In the genomic region with DNA sequence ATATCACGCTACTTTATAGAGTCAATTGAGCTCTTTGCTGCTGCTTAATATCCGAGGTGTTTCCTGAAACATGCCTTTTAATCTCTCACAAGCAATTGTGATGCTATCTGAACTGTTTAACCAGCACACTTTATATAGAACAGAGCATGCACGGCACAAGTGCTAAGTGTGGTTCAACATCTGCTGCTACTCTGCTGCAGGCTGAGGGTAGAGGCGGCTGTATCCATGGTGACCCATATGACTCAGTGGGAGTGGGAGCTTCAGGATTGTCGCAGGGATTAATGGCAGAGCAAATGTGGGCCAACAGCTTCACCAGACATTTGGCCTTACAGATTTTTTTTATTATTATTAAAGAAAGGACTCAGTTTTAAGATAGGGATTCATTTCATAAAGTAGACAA, we compare ENCODE assay signal across 15 mouse cellular contexts. TPM values are rescaled to one million over a fixed set of nuclear protein-coding genes. Genes with fewer than 3 reads are reported as not detected.
DNase-seq lines count a peak whose midpoint lies in the region; ATAC-seq and TF ChIP-seq lines count a peak whose summit lies in the region.
"Had no signal": no experiment of that assay in that cellular context is flagged by ENCODE, and none has a peak within 500 bp of the region (broad histone marks: within the 10 kb centered on the region; RNA-seq: fewer than 3 reads in every experiment).

No protein-coding gene starts in this region.

- no peaks in the 10 kb centered on the region for H3K36me3 ChIP-seq in hindbrain, embryonic 14.5 days (replicated peaks; ENCODE audit: control insufficient read depth, insufficient read depth)
- no peaks in the 10 kb centered on the region for H3K36me3 ChIP-seq in hindbrain, embryonic 12.5 days
- H3K36me3 ChIP-seq in midbrain, embryonic 14.5 days (ENCODE audit: control insufficient read depth, insufficient read depth, low read length), result no peaks in the 10 kb centered on the region
- no peaks in the 10 kb centered on the region for H3K36me3 ChIP-seq in kidney, embryonic 16.5 days (ENCODE audit: insufficient read depth, low read length)
- H3K36me3 ChIP-seq: liver, embryonic 15.5 days; stomach, embryonic 15.5 days had no signal

- 0 out of 2 replicates have a peak, but pooled peaks cover 7% of the 10 kb centered on the region for H3K27me3 ChIP-seq in hindbrain, embryonic 14.5 days (ENCODE audit: control insufficient read depth, insufficient read depth, low read length)
- 0 out of 2 replicates have a peak, but pooled peaks cover 5% of the 10 kb centered on the region for H3K27me3 ChIP-seq in hindbrain, embryonic 12.5 days
- 0 out of 2 replicates have a peak, but pooled peaks cover 3% of the 10 kb centered on the region for H3K27me3 ChIP-seq in midbrain, embryonic 14.5 days (ENCODE audit: control insufficient read depth, insufficient read depth, low read length)
- peaks cover 3% of the 10 kb centered on the region; the same call in 1 of the 2 replicates for H3K27me3 ChIP-seq in kidney, embryonic 16.5 days (ENCODE audit: insufficient read depth, low read length)
- H3K27me3 ChIP-seq: stomach, embryonic 15.5 days had no signal

- H3K9ac ChIP-seq in hindbrain, embryonic 14.5 days, result no peak overlapping the region
- H3K9ac ChIP-seq in hindbrain, embryonic 12.5 days, result no peak overlapping the region
- no peak overlapping the region for H3K9ac ChIP-seq in midbrain, embryonic 14.5 days (replicated peaks; ENCODE audit: low read length)
- H3K9ac ChIP-seq in kidney, embryonic 16.5 days (replicated peaks; ENCODE audit: low read length), result no peak overlapping the region
- H3K9ac ChIP-seq: liver, embryonic 15.5 days; stomach, embryonic 15.5 days had no signal

- no peaks in the 10 kb centered on the region for H3K9me3 ChIP-seq in hindbrain, embryonic 14.5 days (ENCODE audit: control insufficient read depth, low read length)
- no peaks in the 10 kb centered on the region for H3K9me3 ChIP-seq in hindbrain, embryonic 12.5 days (replicated peaks)
- no peaks in the 10 kb centered on the region for H3K9me3 ChIP-seq in midbrain, embryonic 14.5 days (ENCODE audit: control insufficient read depth, low read length)
- no peaks in the 10 kb centered on the region for H3K9me3 ChIP-seq in kidney, embryonic 16.5 days (ENCODE audit: low read length)
- H3K9me3 ChIP-seq: liver, embryonic 15.5 days; megakaryocyte, embryonic 14.5 days; stomach, embryonic 15.5 days had no signal

- H3K4me3 ChIP-seq in hindbrain, embryonic 14.5 days (replicated peaks; ENCODE audit: low read length), result no peak overlapping the region
- H3K4me3 ChIP-seq in hindbrain, embryonic 12.5 days, result no peak overlapping the region
- no peak overlapping the region for H3K4me3 ChIP-seq in midbrain, embryonic 14.5 days (replicated peaks; ENCODE audit: low read depth, low read length)
- no peak overlapping the region for H3K4me3 ChIP-seq in kidney, embryonic 16.5 days (ENCODE audit: low read length)
- H3K4me3 ChIP-seq: erythroblast, embryonic 14.5 days; liver, embryonic 15.5 days; megakaryocyte, embryonic 14.5 days; stomach, embryonic 15.5 days had no signal

- H3K4me1 ChIP-seq in hindbrain, embryonic 14.5 days (replicated peaks; ENCODE audit: control insufficient read depth, insufficient read depth, low read length), result peaks cover 3% of the 10 kb centered on the region
- no peaks in the 10 kb centered on the region for H3K4me1 ChIP-seq in hindbrain, embryonic 12.5 days
- H3K4me1 ChIP-seq in midbrain, embryonic 14.5 days (ENCODE audit: control insufficient read depth, insufficient read depth, low read length), result peaks cover 7% of the 10 kb centered on the region; the same call in 1 of the 2 replicates
- peaks cover 5% of the 10 kb centered on the region for H3K4me1 ChIP-seq in kidney, embryonic 16.5 days (ENCODE audit: insufficient read depth, low read length)
- H3K4me1 ChIP-seq: liver, embryonic 15.5 days had no signal

- H3K4me2 ChIP-seq in hindbrain, embryonic 14.5 days (replicated peaks), result no peak overlapping the region
- H3K4me2 ChIP-seq in hindbrain, embryonic 12.5 days (replicated peaks), result no peak overlapping the region
- H3K4me2 ChIP-seq in midbrain, embryonic 14.5 days (ENCODE audit: low read length), result no peak overlapping the region
- no peak overlapping the region for H3K4me2 ChIP-seq in kidney, embryonic 16.5 days (replicated peaks; ENCODE audit: low read depth, low read length)
- H3K4me2 ChIP-seq: liver, embryonic 15.5 days; stomach, embryonic 15.5 days had no signal

- no peak overlapping the region for H3K27ac ChIP-seq in hindbrain, embryonic 14.5 days
- no peak overlapping the region for H3K27ac ChIP-seq in hindbrain, embryonic 12.5 days
- H3K27ac ChIP-seq in midbrain, embryonic 14.5 days (replicated peaks; ENCODE audit: low read depth, low read length), result no peak overlapping the region
- H3K27ac ChIP-seq in kidney, embryonic 16.5 days (ENCODE audit: low read length), result no peak overlapping the region
- H3K27ac ChIP-seq: liver, embryonic 15.5 days; stomach, embryonic 15.5 days had no signal

- TF ChIP-seq POLR2A in brain, embryonic 14.5 days (IDR thresholded peaks at IDR 0.05; ENCODE audit: borderline replicate concordance, extremely low read depth, insufficient read depth, insufficient read length, poor library complexity, severe bottlenecking), result no peak

- WGBS in hindbrain, embryonic 14.5 days, result 39% methylated on average over 5 of the region's 5 CpGs
- 43% methylated on average over 5 of the region's 5 CpGs for WGBS in hindbrain, embryonic 12.5 days
- WGBS in midbrain, embryonic 14.5 days, result 27% methylated on average over 5 of the region's 5 CpGs
- 41% methylated on average over 5 of the region's 5 CpGs for WGBS in kidney, embryonic 16.5 days

- no peak for DNase-seq in hindbrain, embryonic 14.5 days (ENCODE audit: low spot score)
- peak; percentile 68 for DNase-seq in brain, embryonic 14.5 days (ENCODE audit: low read depth)
- DNase-seq in layer of hippocampus, adult 18-20 months (ENCODE audit: low spot score in 2 of 2), result peak; percentile 62 to 85
- DNase-seq in midbrain, embryonic 14.5 days, result peak; percentile 41
- DNase-seq in B cell, adult 2 months, result no peak
- DNase-seq in kidney, adult 9 months, result no peak
- DNase-seq: adrenal gland, postnatal 14 days; cerebellum, adult 9-10 months; heart, adult 11 months had no signal

- no peak for TF ChIP-seq CTCF in brain, embryonic 14.5 days (IDR thresholded peaks at IDR 0.05; ENCODE audit: borderline replicate concordance, extremely low read depth, insufficient read depth, insufficient read length)

- peak; percentile 60; the same call in 1 of the 2 replicates for ATAC-seq in hindbrain, embryonic 14.5 days (ENCODE audit: low FRiP score)
- ATAC-seq in hindbrain, embryonic 12.5 days (ENCODE audit: low FRiP score), result no peak
- ATAC-seq in midbrain, embryonic 14.5 days (ENCODE audit: low FRiP score, low TSS enrichment), result no peak
- ATAC-seq in kidney, embryonic 16.5 days (ENCODE audit: low FRiP score, low TSS enrichment), result no peak

RNA-seq across cellular contexts. Expression of gene Plcl1, which starts 5.8 kb away (rescaled TPM):
- 5.4 and 5.5 TPM in 2 replicates for polyA plus RNA-seq in hindbrain, embryonic 14.5 days (2014; fragmentation: Nextera tagmentation; extraction: Ambion mirVana)
- polyA plus RNA-seq in hindbrain, embryonic 12.5 days (2016; fragmentation: Nextera tagmentation; extraction: Ambion mirVana), result 5.2 and 5.5 TPM in 2 replicates
- 4.2 and 5.5 TPM in 2 replicates for polyA plus RNA-seq in brain, embryonic 14.5 days (2012; rRNA removed)
- total RNA-seq in layer of hippocampus, adult 18-20 months (2021), result 10 to 100 TPM; 31.0 to 33.7 TPM
- 5.0 and 5.1 TPM in 2 replicates for polyA plus RNA-seq in midbrain, embryonic 14.5 days (2014; fragmentation: Nextera tagmentation; extraction: Ambion mirVana)
- polyA plus RNA-seq in kidney, embryonic 16.5 days (2015; fragmentation: Nextera tagmentation; extraction: Ambion mirVana), result 3.9 and 4.5 TPM in 2 replicates
- polyA plus RNA-seq: erythroblast, embryonic 14.5 days had no signal

RNA-seq across cellular contexts. Expression of gene Boll, which starts 36.6 kb away (rescaled TPM):
- 0.32 and 0.43 TPM in 2 replicates for polyA plus RNA-seq in hindbrain, embryonic 14.5 days (2014; fragmentation: Nextera tagmentation; extraction: Ambion mirVana)
- 1.4 and 1.5 TPM in 2 replicates for polyA plus RNA-seq in hindbrain, embryonic 12.5 days (2016; fragmentation: Nextera tagmentation; extraction: Ambion mirVana)
- not detected in 2 replicates for polyA plus RNA-seq in brain, embryonic 14.5 days (2012; rRNA removed)
- total RNA-seq in layer of hippocampus, adult 18-20 months (2021), result 1 to 10 TPM in 1 of 2 experiments, under 1 TPM in 1; 0.50 to 1.0 TPM
- polyA plus RNA-seq in midbrain, embryonic 14.5 days (2014; fragmentation: Nextera tagmentation; extraction: Ambion mirVana), result not detected in 2 replicates
- 0.36 and 0.46 TPM in 2 replicates for polyA plus RNA-seq in kidney, embryonic 16.5 days (2015; fragmentation: Nextera tagmentation; extraction: Ambion mirVana)
- polyA plus RNA-seq: erythroblast, embryonic 14.5 days had no signal

Comparison
In these comparisons a context has a peak if more than half of its experiments do, and no peak if none do; other contexts are left out.
1. DNase-seq: peak in brain, embryonic 14.5 days (single experiment), layer of hippocampus, adult 18-20 months (2 of 2) and midbrain, embryonic 14.5 days (single experiment); none in hindbrain, embryonic 14.5 days (single experiment), B cell, adult 2 months (0 of 2) and kidney, adult 9 months (single experiment).